Mouse (Mus musculus) forebrain, embryonic 11.5 days (tissue): Measurements from ENCODE around the gene Chrm4. TPM values are rescaled to one million over a fixed set of nuclear protein-coding genes. Genes with fewer than 3 reads are reported as not detected.

Source experiments
- ATAC-seq: fragments of 200-750 bp; cut with Nextera tagmentation; replicated peaks from 2 replicates; pipeline ENCODE4 v1.8.0; 2017; ENCODE audit warnings: moderate TSS enrichment; ENCODE audit not compliant: low FRiP score
- DNase-seq: peaks from one replicate; pipeline ENCODE4 v3.0.0-alpha.2; 2017; ENCODE audit warnings: low spot score
- H3K27ac ChIP-seq: fragments of 300-500 bp; sonication (generic); 2 replicates; pipeline ENCODE4 v1.5.1; 2014; ENCODE audit warnings: low read depth, low read length
- H3K27me3 ChIP-seq: fragments of 300-500 bp; sonication (generic); 2 replicates; pipeline ENCODE4 v1.6.1; 2014; ENCODE audit warnings: mild to moderate bottlenecking, low read length, mixed read lengths; ENCODE audit not compliant: control insufficient read depth, insufficient read depth
- H3K36me3 ChIP-seq: fragments of 300-500 bp; sonication (generic); 2 replicates; pipeline ENCODE4 v1.6.1; 2014; ENCODE audit warnings: mild to moderate bottlenecking, low read length, moderate library complexity, mixed read lengths; ENCODE audit not compliant: control insufficient read depth, insufficient read depth
- H3K4me1 ChIP-seq: fragments of 300-500 bp; sonication (generic); replicated peaks from 2 replicates; pipeline ENCODE4 v1.6.1; 2014; ENCODE audit warnings: low read length, mixed read lengths; ENCODE audit not compliant: control insufficient read depth, insufficient read depth
- H3K4me2 ChIP-seq: fragments of 300-500 bp; sonication (generic); 2 replicates; pipeline ENCODE4 v1.6.1; 2014; ENCODE audit warnings: low read depth, mild to moderate bottlenecking, low read length, moderate library complexity, mixed read lengths; ENCODE audit not compliant: severe bottlenecking
- H3K4me3 ChIP-seq: fragments of 300-500 bp; sonication (generic); 2 replicates; pipeline ENCODE4 v1.5.1; 2014; ENCODE audit warnings: low read depth, low read length
- H3K9ac ChIP-seq: fragments of 300-500 bp; sonication (generic); 2 replicates; pipeline ENCODE4 v1.6.1; 2014; ENCODE audit warnings: low read length
- H3K9me3 ChIP-seq: fragments of 300-500 bp; sonication (generic); 2 replicates; pipeline ENCODE4 v1.6.1; 2016; ENCODE audit warnings: low read length, mixed read lengths; ENCODE audit not compliant: control insufficient read depth
- WGBS: fragments of 180-500 bp; shearing (Covaris S2); extraction: QIAGEN DNeasy Blood & Tissue Kit; methylation state at CpG from one replicate; pipeline ENCODE4 v1.1.7; 2014; 5-methylcytosine and 5-hydroxymethylcytosine counted together
- polyA plus RNA-seq: library from polyadenylated mRNA; unstranded; fragments of >200 nt; fragmentation: Nextera tagmentation; extraction: Ambion mirVana; gene quantifications from 2 replicates; pipeline ENCODE4 v1.2.1, GENCODE M21; 2014

Chrm4 gene
- polyA plus RNA-seq, 1 experiment from 2014 or later = 0.47 TPM

DNA sequence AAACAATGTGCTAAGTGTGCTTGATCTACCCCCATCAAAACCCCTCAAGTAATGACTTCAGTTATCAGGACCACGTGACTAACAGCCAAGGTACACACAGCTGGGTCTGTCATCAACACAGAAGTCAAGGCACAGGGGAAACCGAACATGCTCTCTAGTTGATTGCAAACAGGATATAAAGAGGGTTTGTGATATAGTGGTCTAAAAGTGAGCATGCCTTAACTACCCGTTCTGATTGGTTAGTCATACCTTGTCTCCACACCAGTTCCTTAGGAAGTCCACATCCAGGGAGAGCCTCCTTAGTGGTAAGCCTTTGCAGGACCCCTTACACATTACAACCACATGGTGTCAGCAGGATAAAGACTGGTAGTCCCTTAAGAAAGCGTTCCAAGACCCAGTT lies 6.9 kb upstream of the Chrm4 start:
- Histone ChIP-seq H3K9me3 (no peaks in the 10 kb centered on the region), H3K4me3 (no peak overlapping the region), H3K36me3 (no peaks in the 10 kb centered on the region), H3K27me3 (peaks cover 47% of the 10 kb centered on the region), H3K4me2 (no peak overlapping the region), H3K27ac (no peak overlapping the region), H3K9ac (no peak overlapping the region), H3K4me1 (peaks cover 17% of the 10 kb centered on the region; the same call in 1 of the 2 replicates)
- DNase-seq (no peak), ATAC-seq (no peak)
- 77% methylated on average over 4 of the region's 4 CpGs for WGBS

DNA sequence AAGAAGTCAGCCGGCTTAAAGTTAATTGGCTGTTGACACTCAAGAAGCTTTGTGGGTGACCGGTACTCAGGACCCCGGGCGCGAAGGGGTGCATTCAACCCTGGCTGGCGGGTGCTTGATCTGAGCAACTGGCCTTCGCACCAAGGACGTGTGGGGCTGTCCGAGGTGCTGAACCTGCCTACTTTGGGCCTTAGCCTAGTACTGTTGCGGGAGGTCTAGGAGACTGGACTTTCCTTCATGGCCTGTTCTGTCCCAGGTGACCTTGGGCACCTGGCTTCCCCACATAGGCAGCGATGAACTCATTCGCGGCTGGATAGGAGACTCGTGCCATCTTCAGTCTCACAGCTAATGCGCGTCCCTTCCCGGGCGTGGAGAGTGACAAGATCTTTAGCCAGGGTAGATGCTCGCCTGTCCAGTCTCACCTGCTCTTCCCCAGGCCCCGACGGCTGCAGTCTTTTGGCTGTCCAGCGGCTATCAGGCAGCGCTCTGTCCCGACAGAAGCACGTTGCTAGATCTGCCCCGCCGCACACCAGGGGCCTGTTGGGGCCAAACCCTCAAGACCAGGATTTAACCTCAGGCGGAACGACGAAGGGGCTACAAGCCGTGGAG lies 5.8 kb upstream of the Chrm4 start:
- peak overlapping the region; percentile 92 for H3K4me2 ChIP-seq
- no peaks in the 10 kb centered on the region for H3K36me3 ChIP-seq
- ATAC-seq (no peak; the same call in 1 of the 2 replicates), DNase-seq (peak; percentile 74)
- no peak overlapping the region for H3K27ac ChIP-seq
- peaks cover 17% of the 10 kb centered on the region; the same call in 1 of the 2 replicates for H3K4me1 ChIP-seq
- H3K9me3 ChIP-seq = no peaks in the 10 kb centered on the region
- H3K27me3 ChIP-seq = peaks cover 47% of the 10 kb centered on the region
- H3K4me3 ChIP-seq = peak overlapping the region; percentile 53
- WGBS = 4% methylated on average over 31 of the region's 31 CpGs
- H3K9ac ChIP-seq = peak overlapping the region; percentile 39; the same call in 1 of the 2 replicates

DNA sequence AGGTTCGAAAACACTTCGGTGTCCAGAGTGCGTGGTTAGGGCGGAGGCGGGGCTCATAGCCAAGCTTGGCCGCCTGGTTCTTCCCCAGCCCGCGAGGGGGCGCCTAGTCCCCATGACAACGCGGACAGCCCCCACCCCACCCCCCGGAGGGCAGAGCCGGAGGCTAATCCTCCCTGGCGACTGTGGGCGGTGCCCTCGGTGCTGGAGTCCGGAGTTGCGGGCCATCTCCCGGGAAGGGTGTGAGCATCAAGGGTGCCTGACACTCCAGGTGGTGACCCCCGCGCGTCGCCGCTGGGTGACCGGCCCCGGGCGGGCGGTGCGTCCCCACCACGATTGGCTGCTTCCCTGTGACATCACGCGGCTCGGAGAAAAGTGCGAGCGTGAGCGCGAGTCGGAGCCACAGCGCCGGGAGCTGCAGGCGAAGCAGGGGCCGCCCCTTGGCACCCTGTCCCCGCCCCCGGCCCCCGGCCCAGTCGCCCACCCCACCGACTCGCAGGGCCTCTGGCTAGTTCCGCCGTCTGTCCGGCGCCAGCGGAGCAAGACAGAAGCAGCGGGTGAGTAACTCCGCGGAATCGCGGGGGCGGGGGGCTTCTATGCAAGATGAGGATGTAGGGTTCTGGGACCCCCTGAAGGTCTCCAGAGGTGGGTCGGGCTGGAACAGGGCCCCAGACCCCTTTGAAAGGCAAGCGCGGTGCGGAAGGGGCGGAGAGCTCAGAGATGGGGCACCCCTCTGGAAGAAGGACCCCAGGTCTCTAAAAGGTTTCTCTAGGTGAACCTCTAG lies 5.1 kb upstream of the Chrm4 start:
- peak overlapping the region; percentile 53 for H3K4me3 ChIP-seq
- H3K9ac ChIP-seq = peak overlapping the region; percentile 39
- H3K36me3 ChIP-seq = no peaks in the 10 kb centered on the region
- no peak overlapping the region for H3K27ac ChIP-seq
- H3K9me3 ChIP-seq = no peaks in the 10 kb centered on the region
- DNase-seq = peak; percentile 87
- peaks cover 47% of the 10 kb centered on the region for H3K27me3 ChIP-seq
- ATAC-seq = peak; percentile 70
- H3K4me1 ChIP-seq = peaks cover 17% of the 10 kb centered on the region; the same call in 1 of the 2 replicates
- peak overlapping the region; percentile 92 for H3K4me2 ChIP-seq
- WGBS = under 1% methylated on average over 64 of the region's 64 CpGs

DNA sequence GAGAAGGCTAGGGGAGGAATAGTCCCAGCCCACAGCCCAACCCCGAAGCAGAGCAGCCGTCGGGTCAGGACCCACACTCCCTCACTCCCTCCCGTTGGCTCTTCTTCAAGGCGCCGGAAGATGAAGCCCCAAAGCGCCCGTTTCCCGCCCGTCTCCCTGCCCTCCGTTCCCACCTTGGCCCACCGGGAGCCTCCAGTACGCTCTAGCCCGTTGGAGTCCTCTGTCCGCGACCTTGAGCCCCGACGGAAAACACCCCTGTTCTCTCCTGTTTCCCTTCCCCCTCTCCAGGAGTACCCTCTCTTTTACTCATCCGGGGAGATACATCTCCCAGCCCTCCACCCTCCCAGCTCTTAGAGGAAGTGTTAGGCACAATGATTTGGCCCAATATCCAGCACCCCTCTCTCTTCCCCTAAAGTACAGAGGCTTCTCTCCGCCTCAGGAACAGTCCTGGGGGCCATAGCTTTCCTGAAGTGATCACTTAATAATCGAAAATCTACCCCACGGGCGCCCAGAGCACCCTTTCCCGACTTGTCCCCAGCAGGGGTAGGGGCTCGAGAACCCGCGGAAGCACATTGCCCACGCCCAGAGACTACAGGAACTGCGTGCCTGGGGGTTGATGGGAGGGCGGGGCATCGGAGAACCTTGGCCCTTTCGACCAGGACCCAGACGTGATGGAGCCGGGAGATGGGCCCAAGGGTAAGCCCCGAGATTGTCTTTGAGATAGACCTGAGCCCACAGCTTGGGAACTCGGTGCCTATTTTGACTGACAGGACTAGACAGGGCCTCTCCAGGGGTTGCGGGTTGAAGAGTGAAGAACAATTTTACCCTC lies 4.2 kb upstream of the Chrm4 start:
- no peak for ATAC-seq
- no peak overlapping the region for H3K27ac ChIP-seq

DNA sequence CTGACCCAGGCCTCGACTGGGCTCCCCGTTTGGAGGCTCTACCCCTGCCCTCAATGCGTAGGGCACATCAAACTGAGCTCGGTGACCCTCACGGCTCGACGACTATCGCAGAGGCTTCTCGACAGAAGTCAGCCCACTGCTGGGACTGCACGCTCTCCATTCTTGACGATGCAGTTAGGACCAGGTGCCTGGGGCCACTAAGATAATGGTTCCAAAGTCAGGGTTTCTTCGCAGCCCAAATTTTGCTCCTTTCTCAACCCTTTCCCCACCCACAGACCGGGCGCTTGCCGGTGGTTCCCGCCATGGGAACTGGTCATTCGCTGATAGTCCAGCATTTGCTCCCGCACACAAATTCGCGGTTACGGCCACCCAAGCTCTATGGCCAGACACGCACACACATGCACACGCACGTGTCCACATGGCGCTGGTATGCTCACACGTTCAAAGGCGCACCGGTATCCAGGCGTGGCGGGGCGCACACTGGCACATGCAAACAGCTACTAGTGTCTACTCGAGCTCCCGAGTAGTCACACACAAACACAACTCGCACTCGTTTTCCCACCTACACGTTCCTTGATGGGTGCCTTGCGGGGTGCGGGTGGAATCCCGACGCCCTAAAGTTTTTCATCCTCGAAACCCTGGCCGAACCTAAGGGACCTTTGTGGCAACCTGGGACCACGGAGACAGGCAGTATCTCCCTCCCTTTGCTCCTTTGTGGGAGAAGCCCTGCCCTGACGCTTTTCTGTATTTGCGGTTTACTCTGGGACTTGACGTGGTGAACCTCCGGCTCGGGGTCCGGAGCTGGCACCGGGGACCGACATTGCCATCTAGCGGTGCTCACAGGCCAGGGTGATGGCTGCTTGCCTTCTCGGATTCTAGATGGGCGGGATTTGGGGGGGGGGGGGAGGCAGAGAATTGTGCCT lies 3.4 kb upstream of the Chrm4 start:
- peak; percentile 14; the same call in 1 of the 2 replicates for ATAC-seq
- WGBS = 5% methylated on average over 54 of the region's 54 CpGs
- H3K9me3 ChIP-seq = no peaks in the 10 kb centered on the region
- no peaks in the 10 kb centered on the region for H3K36me3 ChIP-seq
- peak overlapping the region; percentile 22 for H3K4me3 ChIP-seq
- H3K4me1 ChIP-seq = peaks cover 19% of the 10 kb centered on the region; the same call in 1 of the 2 replicates
- H3K9ac ChIP-seq = no peak overlapping the region
- peaks cover 47% of the 10 kb centered on the region for H3K27me3 ChIP-seq
- peak; percentile 87 for DNase-seq
- no peak overlapping the region for H3K27ac ChIP-seq
- H3K4me2 ChIP-seq = peak overlapping the region; percentile 45

More for the DNA sequence above, 4.2 kb upstream of the Chrm4 start:
- H3K36me3 ChIP-seq = no peaks in the 10 kb centered on the region
- H3K9me3 ChIP-seq = no peaks in the 10 kb centered on the region
- H3K4me3 ChIP-seq = peak overlapping the region; percentile 53
- peak; percentile 65 for DNase-seq
- no peak overlapping the region; the same call in 1 of the 2 replicates for H3K9ac ChIP-seq
- peak overlapping the region; percentile 92 for H3K4me2 ChIP-seq
- 4% methylated on average over 37 of the region's 37 CpGs for WGBS
- H3K27me3 ChIP-seq = peaks cover 47% of the 10 kb centered on the region
- H3K4me1 ChIP-seq = peaks cover 17% of the 10 kb centered on the region; the same call in 1 of the 2 replicates

DNA sequence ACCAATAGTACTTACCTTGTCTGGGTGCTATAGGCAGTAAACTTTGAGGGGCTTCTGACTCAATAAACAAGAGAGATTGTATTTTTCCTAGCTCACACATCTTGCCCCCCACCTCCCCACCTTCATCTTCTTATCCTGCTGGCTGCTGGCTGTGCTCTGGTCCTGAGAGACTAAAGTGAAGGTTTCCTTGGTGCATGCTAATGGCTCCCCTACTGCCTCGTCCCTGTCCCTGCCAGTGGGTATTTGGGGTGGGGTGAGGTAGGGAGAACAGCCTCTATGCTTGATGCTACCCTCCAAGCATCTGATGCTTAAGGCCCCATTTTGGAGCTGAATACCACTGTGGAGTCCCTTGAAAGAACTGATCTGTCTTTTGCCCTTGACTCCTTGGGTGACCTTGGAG lies 2.3 kb upstream of the Chrm4 start:
- H3K4me2 ChIP-seq = no peak overlapping the region
- H3K27me3 ChIP-seq = peaks cover 47% of the 10 kb centered on the region
- no peaks in the 10 kb centered on the region for H3K9me3 ChIP-seq
- no peak for ATAC-seq
- no peak overlapping the region for H3K4me3 ChIP-seq
- H3K27ac ChIP-seq = no peak overlapping the region
- peak; percentile 46 for DNase-seq
- WGBS = 48% methylated on average over 1 of the region's 1 CpGs
- no peaks in the 10 kb centered on the region for H3K36me3 ChIP-seq
- peaks cover 21% of the 10 kb centered on the region; the same call in 1 of the 2 replicates for H3K4me1 ChIP-seq
- no peak overlapping the region for H3K9ac ChIP-seq

DNA sequence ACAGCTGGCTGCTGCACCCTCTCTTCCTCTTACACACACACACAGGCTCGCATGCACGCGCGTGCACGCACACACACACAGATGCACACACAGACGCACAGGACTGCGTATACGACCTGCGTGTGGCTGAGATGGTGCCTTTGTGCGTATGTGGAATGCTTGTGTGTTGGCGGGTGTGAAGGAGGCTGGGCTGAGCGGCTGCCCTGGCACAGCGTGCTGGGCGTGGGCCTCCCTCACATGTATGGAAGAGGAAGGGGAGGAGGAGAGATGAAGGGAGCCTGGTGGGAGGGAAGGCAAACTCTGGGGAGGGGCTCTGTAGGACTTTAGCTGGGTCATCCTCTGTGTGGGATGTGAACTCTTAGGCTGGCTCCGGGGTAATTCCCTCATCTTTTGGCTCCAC lies 1.6 kb upstream of the Chrm4 start:
- Histone ChIP-seq H3K9me3 (no peaks in the 10 kb centered on the region), H3K27ac (no peak overlapping the region), H3K27me3 (peaks cover 42% of the 10 kb centered on the region), H3K36me3 (no peaks in the 10 kb centered on the region), H3K4me3 (no peak overlapping the region), H3K4me1 (peaks cover 23% of the 10 kb centered on the region; the same call in 1 of the 2 replicates), H3K4me2 (no peak overlapping the region), H3K9ac (no peak overlapping the region)
- DNase-seq (peak; percentile 53), ATAC-seq (no peak)
- WGBS = 89% methylated on average over 15 of the region's 15 CpGs
